Mouse (Mus musculus) 3T3-L1 (cell line): ENCODE data around the gene Plxna4.

Experiments
- DNase-seq: peaks from one replicate; pipeline ENCODE4 v3.0.0-alpha.2; 2015; ENCODE audit warnings: low read depth, low spot score

Gene Plxna4

GRCm38 (mm10) chr6:32348126-32348525 lies 239.9 kb downstream of the Plxna4 start:
- no peak for DNase-seq

- peak; percentile 65 for DNase-seq
Observed at GRCm38 (mm10) chr6:32346015-32346414, 242.0 kb downstream of the Plxna4 start.

GRCm38 (mm10) chr6:32342727-32343126 lies 245.3 kb downstream of the Plxna4 start:
- no peak for DNase-seq

GRCm38 (mm10) chr6:32342272-32342671 lies 245.7 kb downstream of the Plxna4 start:
- no peak for DNase-seq

- DNase-seq = no peak
Observed at GRCm38 (mm10) chr6:32338416-32338943, 249.5 kb downstream of the Plxna4 start.

GRCm38 (mm10) chr6:32331281-32331680 lies 256.7 kb downstream of the Plxna4 start:
- no peak for DNase-seq

- no peak for DNase-seq
Observed at GRCm38 (mm10) chr6:32330034-32330795, 257.8 kb downstream of the Plxna4 start.

GRCm38 (mm10) chr6:32328028-32328427 lies 260.0 kb downstream of the Plxna4 start:
- peak; percentile 85 for DNase-seq

- DNase-seq = no peak
Observed at GRCm38 (mm10) chr6:32327173-32327572, 260.8 kb downstream of the Plxna4 start.

GRCm38 (mm10) chr6:32326406-32326805 lies 261.6 kb downstream of the Plxna4 start:
- no peak for DNase-seq

- no peak for DNase-seq
Observed at GRCm38 (mm10) chr6:32325851-32326250, 262.1 kb downstream of the Plxna4 start.

- no peak for DNase-seq
Observed at GRCm38 (mm10) chr6:32321187-32321586, 266.8 kb downstream of the Plxna4 start.

- DNase-seq = no peak
Observed at GRCm38 (mm10) chr6:32320254-32320653, 267.7 kb downstream of the Plxna4 start.

- DNase-seq = no peak
Observed at GRCm38 (mm10) chr6:32317470-32317869, 270.5 kb downstream of the Plxna4 start.

- no peak for DNase-seq
Observed at GRCm38 (mm10) chr6:32315011-32315450, 273.0 kb downstream of the Plxna4 start.

GRCm38 (mm10) chr6:32309147-32309546 lies 278.8 kb downstream of the Plxna4 start:
- DNase-seq = no peak

- peak; percentile 14 for DNase-seq
Observed at GRCm38 (mm10) chr6:32300611-32301010, 287.4 kb downstream of the Plxna4 start.

GRCm38 (mm10) chr6:32281457-32281856 lies 306.5 kb downstream of the Plxna4 start:
- no peak for DNase-seq

- peak; percentile 52 for DNase-seq
Observed at GRCm38 (mm10) chr6:32280728-32281127, 307.3 kb downstream of the Plxna4 start.

- no peak for DNase-seq
Observed at GRCm38 (mm10) chr6:32271463-32271862, 316.5 kb downstream of the Plxna4 start.

GRCm38 (mm10) chr6:32266085-32266484 lies 321.9 kb downstream of the Plxna4 start:
- DNase-seq = no peak

- no peak for DNase-seq
Observed at GRCm38 (mm10) chr6:32261339-32261738, 326.7 kb downstream of the Plxna4 start.

- DNase-seq = no peak
Observed at GRCm38 (mm10) chr6:32260341-32260740, 327.7 kb downstream of the Plxna4 start.
